Mouse (Mus musculus): ENCODE results near the gene Slc24a1. TPM values are rescaled to one million over a fixed set of nuclear protein-coding genes. Genes with fewer than 3 reads are reported as not detected.
A peak's percentile ranks its signal among the peaks of the same experiment; 100 is the strongest.
"Not testable (repeated sequence)": the region's sequence is repeated elsewhere in the genome, so short reads cannot be mapped to it uniquely, and the experiment has no call there.

Slc24a1 gene
- 0.11 and 0.13 TPM in 2 replicates for polyA plus RNA-seq (2016; fragmentation: Nextera tagmentation; extraction: Ambion mirVana)

- peaks cover 54% of the 10 kb centered on the region for H3K27me3 ChIP-seq (replicated peaks)
- no peak within 1 kb of the TSS for H3K9ac ChIP-seq
- peak within 1 kb of the TSS; percentile 33; the same call in 1 of the 2 replicates for H3K4me2 ChIP-seq
- peaks cover 34% of the 10 kb centered on the region for H3K4me1 ChIP-seq
- H3K27ac ChIP-seq, result no peak within 1 kb of the TSS
- ATAC-seq, result no peak
- no peak within 1 kb of the TSS for H3K4me3 ChIP-seq
- 38% methylated on average over 11 of the region's 11 CpGs for WGBS (ENCODE audit: insufficient replicate concordance)
- H3K9me3 ChIP-seq (replicated peaks), result no peaks in the 10 kb centered on the region
- H3K36me3 ChIP-seq, result no peaks in the 10 kb centered on the region
Measured at GRCm38 (mm10) chr9:64951161-64951657, at the start of gene Slc24a1. Gene Slc24a1, minus strand, starts transcription at chr9:64951607.

- not testable (repeated sequence) for H3K4me1 ChIP-seq, H3K4me3 ChIP-seq
Measured at GRCm38 (mm10) chr9:64995464-64995863, 44.1 kb upstream of the Slc24a1 start.

DNA sequence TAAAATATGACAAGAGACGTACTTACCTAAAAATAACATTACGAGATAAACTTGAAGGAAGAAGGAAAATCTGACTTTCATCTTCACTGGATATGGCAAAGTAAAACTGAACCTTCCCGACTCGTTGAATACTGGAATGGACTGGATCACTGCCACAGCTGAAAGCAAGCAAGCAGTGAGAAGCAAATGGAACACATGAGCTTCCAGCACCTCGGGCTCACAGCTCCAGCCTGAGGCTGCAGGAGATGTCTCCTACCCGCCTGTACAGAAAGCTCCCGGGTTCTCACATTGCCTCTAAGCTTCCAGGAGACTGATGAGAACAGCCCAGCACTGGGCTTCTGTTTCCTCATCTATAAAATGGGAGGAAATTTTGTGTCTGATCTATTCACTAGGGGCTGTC lies 38.9 kb upstream of the Slc24a1 start:
- Histone ChIP-seq H3K9me3 (replicated peaks) (no peaks in the 10 kb centered on the region), H3K27ac (no peak overlapping the region), H3K27me3 (replicated peaks) (no peaks in the 10 kb centered on the region), H3K9ac (no peak overlapping the region), H3K36me3 (peaks cover 92% of the 10 kb centered on the region), H3K4me3 (no peak overlapping the region), H3K4me1 (peaks cover 32% of the 10 kb centered on the region), H3K4me2 (no peak overlapping the region)
- no peak for ATAC-seq
- WGBS (ENCODE audit: insufficient replicate concordance), result 83% methylated on average over 7 of the region's 7 CpGs

More at GRCm38 (mm10) chr9:64995464-64995863, 44.1 kb upstream of the Slc24a1 start:
- not testable (repeated sequence) for H3K27me3 ChIP-seq (replicated peaks); H3K9me3 ChIP-seq (replicated peaks); H3K9ac ChIP-seq; ATAC-seq; H3K27ac ChIP-seq; H3K4me2 ChIP-seq
- WGBS (ENCODE audit: insufficient replicate concordance), result 78% methylated on average over 1 of the region's 1 CpGs
- peaks cover 91% of the 10 kb centered on the region for H3K36me3 ChIP-seq

DNA sequence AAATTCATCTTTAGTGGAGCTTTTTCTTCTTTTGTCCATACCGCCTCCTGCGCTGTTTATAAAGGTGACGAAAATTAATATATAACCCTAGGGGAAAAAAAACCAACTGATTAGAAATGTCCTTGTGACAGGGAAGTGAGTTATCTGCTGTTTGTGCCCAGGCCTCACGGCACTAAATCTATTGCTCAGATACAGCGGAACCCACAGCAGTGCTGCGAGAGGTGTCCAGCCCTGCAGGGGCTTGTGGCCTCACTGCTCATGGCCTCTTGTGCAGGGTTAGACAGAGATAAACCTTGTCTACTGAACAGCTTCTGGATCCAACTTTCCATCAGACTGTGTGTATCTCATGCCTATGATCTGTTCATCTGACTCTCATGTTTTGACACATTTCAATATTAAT lies 37.0 kb upstream of the Slc24a1 start:
- no peaks in the 10 kb centered on the region for H3K27me3 ChIP-seq (replicated peaks)
- no peak for ATAC-seq
- no peaks in the 10 kb centered on the region for H3K9me3 ChIP-seq (replicated peaks)
- peaks cover 96% of the 10 kb centered on the region for H3K36me3 ChIP-seq
- H3K4me2 ChIP-seq, result no peak overlapping the region
- no peak overlapping the region for H3K27ac ChIP-seq
- H3K4me1 ChIP-seq, result peaks cover 46% of the 10 kb centered on the region
- H3K4me3 ChIP-seq, result no peak overlapping the region
- 60% methylated on average over 6 of the region's 6 CpGs for whole genome bisulfite sequencing (ENCODE audit: insufficient replicate concordance)
- H3K9ac ChIP-seq, result no peak overlapping the region

DNA sequence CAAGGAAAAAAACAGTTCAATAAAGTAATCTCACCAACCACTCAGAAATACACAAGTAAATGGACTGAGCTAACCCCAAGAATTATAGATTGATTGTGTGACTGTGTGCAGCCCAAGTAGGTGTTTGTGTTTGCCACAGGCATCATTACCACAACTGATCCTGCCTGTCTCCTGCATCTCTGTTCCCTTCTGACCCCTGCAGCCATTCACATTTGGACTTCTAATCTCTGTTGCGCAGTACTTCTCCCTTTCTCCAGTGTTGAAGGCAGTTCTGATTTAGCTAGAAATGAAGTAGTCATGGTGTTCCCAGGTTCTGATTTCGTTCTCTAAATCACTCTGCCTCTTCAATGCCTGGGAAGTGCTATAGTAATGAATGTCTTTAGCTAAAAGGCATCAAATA lies 36.2 kb upstream of the Slc24a1 start:
- Histone ChIP-seq H3K4me3 (no peak overlapping the region), H3K36me3 (peaks cover 96% of the 10 kb centered on the region), H3K9me3 (replicated peaks) (no peaks in the 10 kb centered on the region), H3K4me1 (peaks cover 50% of the 10 kb centered on the region), H3K4me2 (no peak overlapping the region), H3K27me3 (replicated peaks) (no peaks in the 10 kb centered on the region), H3K27ac (no peak overlapping the region), H3K9ac (no peak overlapping the region)
- 85% methylated on average over 2 of the region's 2 CpGs for WGBS (ENCODE audit: insufficient replicate concordance)
- ATAC-seq, result no peak

- H3K4me3 ChIP-seq, result 0 out of 2 replicates have a peak overlapping the region, but pooled peaks have one; percentile 0
- no peak for ATAC-seq
- peak overlapping the region; percentile 88 for H3K27ac ChIP-seq
- H3K9ac ChIP-seq, result 0 out of 2 replicates have a peak overlapping the region, but pooled peaks have one; percentile 47
- H3K36me3 ChIP-seq, result peaks cover 98% of the 10 kb centered on the region
- H3K27me3 ChIP-seq (replicated peaks), result no peaks in the 10 kb centered on the region
- H3K4me2 ChIP-seq, result peak overlapping the region; percentile 52
- no peaks in the 10 kb centered on the region for H3K9me3 ChIP-seq (replicated peaks)
- 87% methylated on average over 9 of the region's 9 CpGs for WGBS (ENCODE audit: insufficient replicate concordance)
- peaks cover 56% of the 10 kb centered on the region for H3K4me1 ChIP-seq
Measured at GRCm38 (mm10) chr9:64985807-64986206, 34.4 kb upstream of the Slc24a1 start.

- peak overlapping the region; percentile 47 for H3K9ac ChIP-seq
- peaks cover 56% of the 10 kb centered on the region for H3K4me1 ChIP-seq
- peak overlapping the region; percentile 88 for H3K27ac ChIP-seq
- peak; percentile 98 for ATAC-seq
- no peaks in the 10 kb centered on the region for H3K27me3 ChIP-seq (replicated peaks)
- no peaks in the 10 kb centered on the region for H3K9me3 ChIP-seq (replicated peaks)
- peak overlapping the region; percentile 52 for H3K4me2 ChIP-seq
- H3K4me3 ChIP-seq, result peak overlapping the region; percentile 18; the same call in 1 of the 2 replicates
- WGBS (ENCODE audit: insufficient replicate concordance), result 23% methylated on average over 8 of the region's 8 CpGs
- H3K36me3 ChIP-seq, result peaks cover 98% of the 10 kb centered on the region
Measured at GRCm38 (mm10) chr9:64985037-64985794, 33.8 kb upstream of the Slc24a1 start.

DNA sequence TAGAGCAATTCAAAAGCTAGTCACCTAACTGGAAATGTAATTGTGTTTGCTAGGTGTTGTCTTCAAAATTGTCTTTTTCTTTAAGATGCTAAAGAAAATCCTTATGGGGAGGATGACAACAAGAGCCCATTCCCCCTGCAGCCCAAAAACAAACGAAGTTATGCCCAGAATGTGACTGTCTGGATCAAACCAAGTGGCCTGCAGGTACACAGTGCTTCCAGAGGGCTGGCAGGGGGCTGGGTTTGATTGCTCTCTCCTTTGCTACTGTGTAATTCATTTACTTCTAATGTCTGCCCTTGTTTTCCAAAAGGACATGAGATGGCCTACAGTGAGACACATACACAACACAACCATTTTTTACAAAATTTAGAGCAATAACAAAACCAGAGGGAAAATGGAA lies 30.5 kb upstream of the Slc24a1 start:
- H3K27ac ChIP-seq, result no peak overlapping the region; the same call in 1 of the 2 replicates
- no peak overlapping the region for H3K4me2 ChIP-seq
- no peak for ATAC-seq
- no peak overlapping the region for H3K9ac ChIP-seq
- 62% methylated on average over 1 of the region's 1 CpGs for WGBS (ENCODE audit: insufficient replicate concordance)
- H3K4me1 ChIP-seq, result peaks cover 35% of the 10 kb centered on the region
- no peaks in the 10 kb centered on the region for H3K27me3 ChIP-seq (replicated peaks)
- H3K9me3 ChIP-seq (replicated peaks), result no peaks in the 10 kb centered on the region
- H3K4me3 ChIP-seq, result no peak overlapping the region
- H3K36me3 ChIP-seq, result peaks cover 99% of the 10 kb centered on the region

GRCm38 (mm10) chr9:64980548-64980947 lies 29.1 kb upstream of the Slc24a1 start:
- 76% methylated on average over 3 of the region's 3 CpGs for WGBS (ENCODE audit: insufficient replicate concordance)
- Histone ChIP-seq H3K27me3 (replicated peaks) (no peaks in the 10 kb centered on the region), H3K27ac (no peak overlapping the region), H3K4me1 (peaks cover 28% of the 10 kb centered on the region), H3K4me2 (no peak overlapping the region), H3K4me3 (no peak overlapping the region), H3K36me3 (peaks cover 98% of the 10 kb centered on the region), H3K9me3 (replicated peaks) (no peaks in the 10 kb centered on the region), H3K9ac (no peak overlapping the region)
- no peak for ATAC-seq

DNA sequence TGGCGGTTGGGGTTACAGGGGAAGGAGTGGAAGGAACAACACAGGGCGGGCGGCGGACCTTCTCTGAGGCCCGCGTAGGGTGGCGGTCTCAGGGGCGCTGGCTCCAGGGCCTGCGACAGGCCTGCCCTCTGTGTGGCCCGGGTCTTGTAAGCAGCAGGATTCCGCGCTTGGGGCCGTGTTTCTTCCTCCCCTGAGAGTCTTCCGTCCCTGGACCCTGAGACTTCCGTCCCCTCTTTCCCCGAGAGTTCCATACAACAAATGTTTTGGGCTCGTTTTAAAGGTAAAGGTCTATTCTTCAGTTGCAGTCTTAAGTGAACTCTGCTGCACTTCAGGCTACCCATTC lies 9.5 kb upstream of the Slc24a1 start:
- peaks cover 38% of the 10 kb centered on the region for H3K36me3 ChIP-seq
- peak overlapping the region; percentile 91 for H3K27ac ChIP-seq
- peak overlapping the region; percentile 79 for H3K4me3 ChIP-seq
- peak overlapping the region; percentile 75 for H3K4me2 ChIP-seq
- ATAC-seq, result peak; percentile 83
- no peaks in the 10 kb centered on the region for H3K27me3 ChIP-seq (replicated peaks)
- peaks cover 34% of the 10 kb centered on the region for H3K4me1 ChIP-seq
- H3K9ac ChIP-seq, result peak overlapping the region; percentile 86
- 3% methylated on average over 17 of the region's 17 CpGs for WGBS (ENCODE audit: insufficient replicate concordance)
- H3K9me3 ChIP-seq (replicated peaks), result no peaks in the 10 kb centered on the region

DNA sequence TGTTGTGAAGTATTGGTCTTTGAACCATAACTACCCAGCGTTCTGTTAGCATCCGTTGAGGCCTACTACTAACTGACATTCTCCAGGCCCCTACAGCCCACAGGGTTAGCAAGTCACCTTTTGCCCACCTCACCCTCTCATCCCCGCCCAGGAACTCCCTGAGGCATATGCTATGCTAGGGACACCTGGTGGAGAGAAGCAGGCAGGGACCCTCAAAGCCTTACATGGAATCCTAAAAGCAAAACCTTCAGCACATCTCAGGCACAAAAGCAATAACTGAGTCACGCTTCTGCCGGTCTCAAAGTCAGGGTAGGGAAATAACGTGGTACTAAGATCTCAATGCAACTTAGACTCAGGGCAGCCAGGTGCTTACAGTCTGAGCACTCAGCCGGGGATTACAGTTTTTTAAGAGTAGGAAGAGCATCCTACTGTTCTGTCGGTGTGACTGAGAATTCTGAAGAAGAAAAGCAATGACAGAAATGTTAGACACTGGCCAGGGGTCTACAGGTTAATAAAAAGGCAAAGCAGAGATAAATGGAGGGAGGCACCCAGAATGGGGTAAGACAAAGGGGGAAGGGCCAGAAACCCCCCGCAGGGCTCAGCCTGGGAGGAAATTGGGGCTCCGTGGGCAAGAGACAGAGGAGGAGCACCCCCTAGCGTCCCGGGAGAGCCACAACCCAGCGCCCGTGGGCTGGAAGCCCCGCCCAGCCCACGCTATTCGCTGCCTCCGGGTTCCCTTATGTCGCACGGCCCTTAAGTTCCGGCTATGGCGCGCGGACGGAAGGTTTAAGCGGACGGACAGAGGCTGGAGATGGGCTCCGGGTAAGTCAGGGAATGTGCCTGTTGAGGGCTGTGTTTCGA lies 8.9 kb upstream of the Slc24a1 start, which contains the start of gene Ints14:
Gene Ints14, plus strand, starts transcription at position 789 of the 861 bp plus-strand sequence.
- Histone ChIP-seq H3K4me1 (peaks cover 38% of the 10 kb centered on the region), H3K27ac (peak within 1 kb of the TSS; percentile 91), H3K36me3 (peaks cover 32% of the 10 kb centered on the region), H3K27me3 (replicated peaks) (no peaks in the 10 kb centered on the region), H3K4me3 (peak within 1 kb of the TSS; percentile 79), H3K9me3 (replicated peaks) (no peaks in the 10 kb centered on the region), H3K4me2 (peak within 1 kb of the TSS; percentile 75), H3K9ac (peak within 1 kb of the TSS; percentile 86)
- 10% methylated on average over 29 of the region's 29 CpGs for WGBS (ENCODE audit: insufficient replicate concordance)
- peak; percentile 94 for ATAC-seq

- H3K9ac ChIP-seq, result no peak overlapping the region
- no peaks in the 10 kb centered on the region for H3K9me3 ChIP-seq (replicated peaks)
- H3K27ac ChIP-seq, result no peak overlapping the region
- peaks cover 57% of the 10 kb centered on the region for H3K4me1 ChIP-seq
- no peak overlapping the region for H3K4me3 ChIP-seq
- peaks cover 1% of the 10 kb centered on the region for H3K36me3 ChIP-seq
- WGBS (ENCODE audit: insufficient replicate concordance), result 85% methylated on average over 2 of the region's 3 CpGs
- ATAC-seq, result no peak
- peaks cover 5% of the 10 kb centered on the region; the same call in 1 of the 2 replicates for H3K27me3 ChIP-seq (replicated peaks)
- H3K4me2 ChIP-seq, result no peak overlapping the region
Measured at GRCm38 (mm10) chr9:64957276-64957675, 5.9 kb upstream of the Slc24a1 start.
